Mouse (Mus musculus): Measurements from ENCODE around the gene Ptpn3.

GRCm38 (mm10) chr4:57305644-57306043 lies 4.0 kb upstream of the Ptpn3 start:
- no peak for TF ChIP-seq POLR2A (IDR thresholded peaks at IDR 0.05; ENCODE audit: extremely low read depth, insufficient read depth, low read length)
- no peak for TF ChIP-seq CTCF (IDR thresholded peaks at IDR 0.05; ENCODE audit: low read depth, low read length)
